Mouse (Mus musculus): ENCODE data around the gene Srd5a2.

Srd5a2 gene

GRCm38 (mm10) chr17:73985936-73986335 is 61.8 kb downstream of the Srd5a2 start:
- DNase-seq (ENCODE audit: low spot score): no peak

DNA sequence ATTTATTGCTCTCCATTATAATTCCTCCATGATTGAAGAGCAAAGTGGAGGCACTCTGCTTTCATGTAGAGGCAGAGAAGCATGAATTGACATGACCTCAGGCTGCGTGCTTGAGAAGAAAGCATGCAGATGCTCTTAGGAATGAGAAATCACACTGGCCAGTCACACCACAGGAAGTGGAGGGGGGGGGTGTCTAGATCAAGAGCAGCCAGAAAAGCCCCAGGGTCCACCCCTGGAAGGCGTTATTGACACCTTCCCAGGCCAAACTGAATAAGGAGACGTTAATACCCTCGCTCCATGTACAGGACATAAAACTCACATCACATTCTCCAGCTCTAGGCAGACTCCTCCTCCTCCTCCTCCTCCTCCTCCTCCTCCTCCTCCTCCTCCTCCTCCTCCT is 63.2 kb downstream of the Srd5a2 start:
- no peak for DNase-seq (ENCODE audit: low spot score)

DNA sequence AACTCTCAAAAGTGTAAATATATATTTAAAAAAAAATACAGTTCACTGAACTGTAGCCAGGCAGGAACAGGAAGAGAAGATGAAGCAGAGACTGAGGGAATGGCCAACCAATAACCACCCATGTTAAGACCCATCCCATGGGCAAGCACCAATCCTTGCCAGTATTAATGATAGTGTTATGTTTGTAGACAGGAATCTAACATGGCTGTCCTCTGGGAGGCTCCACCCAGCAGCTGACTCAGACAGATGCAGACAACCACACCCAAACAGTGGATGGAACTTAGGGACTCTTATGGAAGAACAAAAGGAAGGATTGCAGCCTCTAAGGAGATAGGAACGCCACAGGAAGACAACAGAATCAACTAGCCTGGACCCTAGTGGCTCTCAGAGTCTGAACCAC is 64.8 kb downstream of the Srd5a2 start:
- DNase-seq (ENCODE audit: low spot score): no peak

DNA sequence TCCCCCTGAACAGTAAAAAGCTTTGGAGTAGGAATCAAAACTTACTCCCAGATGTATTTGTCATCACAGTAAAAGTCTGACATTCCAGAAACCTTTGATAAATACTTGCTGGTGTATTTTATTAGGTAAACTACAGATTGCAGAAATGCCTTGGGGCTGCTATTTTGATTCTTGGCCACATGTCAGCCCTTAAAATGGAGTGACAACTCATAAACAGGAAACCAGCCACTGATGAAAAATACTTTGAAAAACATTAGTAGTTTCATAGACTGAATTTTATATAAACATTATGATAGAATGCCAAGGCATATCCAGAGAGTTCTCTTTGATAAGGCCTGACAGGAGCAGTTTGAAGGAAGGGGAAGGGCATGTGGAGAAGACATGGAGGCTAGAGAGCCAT is 71.7 kb downstream of the Srd5a2 start:
- no peak for DNase-seq (ENCODE audit: low spot score)

DNA sequence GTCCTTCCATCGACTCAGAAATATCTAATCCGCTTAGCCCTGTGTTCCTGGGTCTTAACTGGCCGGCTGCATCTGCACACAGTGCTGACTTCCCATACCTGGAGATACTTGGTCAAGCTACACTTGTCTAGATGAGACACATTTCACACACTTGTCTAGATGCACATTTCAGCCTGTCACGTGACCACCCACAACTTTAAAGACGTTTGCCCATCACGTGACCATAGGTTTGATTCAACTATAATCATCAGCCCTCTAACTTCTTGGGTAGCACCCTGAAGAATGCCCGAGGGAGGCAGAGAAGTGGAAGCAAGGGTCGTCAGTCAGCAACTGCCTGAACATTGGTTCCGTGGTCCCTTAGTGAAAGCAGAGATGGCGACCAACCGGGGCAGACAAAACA is 75.1 kb downstream of the Srd5a2 start:
- no peak for DNase-seq (ENCODE audit: low spot score)

DNA sequence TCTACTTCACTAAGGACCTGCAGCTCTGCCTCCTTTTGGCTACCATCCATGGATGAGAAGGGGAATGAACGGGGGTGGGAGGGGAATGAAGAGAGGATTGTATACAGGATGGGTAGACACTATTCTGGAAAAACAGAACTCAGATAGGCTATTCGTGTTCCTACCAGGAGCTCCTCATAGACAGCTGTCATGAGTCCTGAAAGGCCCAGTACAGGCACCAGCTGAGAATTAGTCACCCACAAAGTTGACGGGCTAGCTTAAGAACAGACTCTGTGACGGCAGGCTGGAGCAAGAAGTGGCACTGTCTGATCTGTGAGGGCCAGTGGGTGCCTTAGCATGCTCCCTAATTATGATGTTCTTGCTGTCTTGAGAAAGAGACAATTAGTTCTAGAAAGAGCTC is 76.4 kb downstream of the Srd5a2 start:
- DNase-seq (ENCODE audit: low spot score): no peak

GRCm38 (mm10) chr17:73970361-73971027 is 77.2 kb downstream of the Srd5a2 start:
- DNase-seq (ENCODE audit: low spot score): no peak

Measured in layer of hippocampus, adult 9-10 months (tissue).